Mouse (Mus musculus) midbrain, embryonic 14.5 days (tissue): Measurements from ENCODE around the gene AI182371. TPM values are rescaled to one million over a fixed set of nuclear protein-coding genes. Genes with fewer than 3 reads are reported as not detected.

ENCODE experiments used
- polyA plus RNA-seq: library from polyadenylated mRNA; unstranded; fragments of >200 nt; fragmentation: Nextera tagmentation; extraction: Ambion mirVana; gene quantifications from 2 replicates; pipeline ENCODE4 v1.2.1, GENCODE M21; 2014

AI182371 gene
- polyA plus RNA-seq, 1 experiment from 2014 or later = 0.36 TPM

Other genes starting within 250 kb of the AI182371 start
- gene Cutal, start 227.1 kb downstream of the AI182371 start, polyA plus RNA-seq = 0.59 TPM in 1 of 2 replicates, not detected in the other
- gene Psmd5, start 226.6 kb downstream of the AI182371 start, polyA plus RNA-seq = 107 and 112 TPM in 2 replicates
- 0.93 and 1.6 TPM in 2 replicates for gene Phf19, start 187.5 kb downstream of the AI182371 start, polyA plus RNA-seq
- 0.87 and 3.3 TPM in 2 replicates for gene Traf1, start 139.8 kb downstream of the AI182371 start, polyA plus RNA-seq
- gene Hc, start 40.1 kb downstream of the AI182371 start, polyA plus RNA-seq = 0.15 and 0.41 TPM in 2 replicates
- gene Cntrl, start 7.9 kb upstream of the AI182371 start, polyA plus RNA-seq = 9.7 and 13.8 TPM in 2 replicates
- 401 and 415 TPM in 2 replicates for gene Rab14, start 99.6 kb upstream of the AI182371 start, polyA plus RNA-seq
- gene Gsn, start 154.8 kb upstream of the AI182371 start, polyA plus RNA-seq = 8.8 and 18.9 TPM in 2 replicates
- 7.2 and 11.2 TPM in 2 replicates for gene Stom, start 235.4 kb upstream of the AI182371 start, polyA plus RNA-seq